Mouse (Mus musculus) forebrain, embryonic 14.5 days (tissue): Measurements from ENCODE around the gene Ruvbl1. TPM values are rescaled to one million over a fixed set of nuclear protein-coding genes. Genes with fewer than 3 reads are reported as not detected.

ENCODE experiments used
- ATAC-seq: fragments of 200-750 bp; cut with Nextera tagmentation; 2 replicates; pipeline ENCODE4 v1.8.0; 2017; ENCODE audit warnings: mild to moderate bottlenecking, moderate library complexity
- DNase-seq: peaks from one replicate; pipeline ENCODE4 v3.0.0-alpha.2; 2015; ENCODE audit warnings: low spot score
- H3K27ac ChIP-seq: fragments of 300-500 bp; sonication (generic); 2 replicates; pipeline ENCODE4 v1.5.1; 2014; ENCODE audit warnings: low read depth, mild to moderate bottlenecking, control low read depth, low read length, moderate library complexity
- H3K27me3 ChIP-seq: fragments of 300-500 bp; sonication (generic); replicated peaks from 2 replicates; pipeline ENCODE4 v1.6.1; 2014; ENCODE audit warnings: low read length, control low read depth, mixed read lengths; ENCODE audit not compliant: control insufficient read depth, insufficient read depth
- H3K36me3 ChIP-seq: fragments of 300-500 bp; sonication (generic); 2 replicates; pipeline ENCODE4 v1.6.1; 2014; ENCODE audit warnings: low read length, control low read depth; ENCODE audit not compliant: control insufficient read depth, insufficient read depth
- H3K4me1 ChIP-seq: fragments of 300-500 bp; sonication (generic); 2 replicates; pipeline ENCODE4 v1.6.1; 2014; ENCODE audit warnings: antibody characterized with exemption, low read length, control low read depth; ENCODE audit not compliant: control insufficient read depth, insufficient read depth
- H3K4me2 ChIP-seq: fragments of 300-500 bp; sonication (generic); 2 replicates; pipeline ENCODE4 v1.6.1; 2014; ENCODE audit warnings: mild to moderate bottlenecking, control low read depth, low read length
- H3K4me3 ChIP-seq: fragments of 300-500 bp; sonication (generic); 2 replicates; pipeline ENCODE4 v1.5.1; 2014; ENCODE audit warnings: low read depth, low read length, control low read depth
- H3K9ac ChIP-seq: fragments of 300-500 bp; sonication (generic); 2 replicates; pipeline ENCODE4 v1.6.1; 2014; ENCODE audit warnings: mild to moderate bottlenecking, low read length, control low read depth, moderate library complexity
- H3K9me3 ChIP-seq: fragments of 300-500 bp; sonication (generic); replicated peaks from 2 replicates; pipeline ENCODE4 v1.6.1; 2016; ENCODE audit warnings: low read length, control low read depth, mixed read lengths; ENCODE audit not compliant: control insufficient read depth
- WGBS: fragments of 180-500 bp; shearing (Covaris S2); extraction: QIAGEN DNeasy Blood & Tissue Kit; methylation state at CpG from one replicate; pipeline ENCODE4 v1.1.7; 2014; 5-methylcytosine and 5-hydroxymethylcytosine counted together
- polyA plus RNA-seq: library from polyadenylated mRNA; unstranded; fragments of >200 nt; fragmentation: Nextera tagmentation; extraction: Ambion mirVana; gene quantifications from 2 replicates; pipeline ENCODE4 v1.2.1, GENCODE M21; 2014

Ruvbl1 gene
- polyA plus RNA-seq, 1 experiment from 2014 or later = 145 TPM

DNA sequence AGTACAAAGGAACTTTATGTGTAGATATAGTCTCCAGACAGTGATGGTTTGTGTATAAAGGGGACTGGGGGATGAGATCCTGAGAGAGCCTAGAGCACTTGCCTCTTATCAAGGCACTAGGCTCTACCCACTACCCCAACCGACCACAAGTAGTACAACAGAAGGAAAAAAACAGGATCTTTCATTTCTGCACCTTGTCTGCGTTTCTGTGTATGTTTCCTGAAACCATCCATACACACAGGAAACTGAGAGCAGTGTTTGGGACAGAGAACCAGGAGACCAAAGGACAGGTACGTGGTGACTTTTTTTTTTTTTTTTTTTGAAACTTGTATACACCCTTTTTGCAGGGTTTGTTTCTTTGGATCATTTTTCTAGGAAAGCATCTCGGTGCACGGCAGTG is 19.5 kb upstream of the Ruvbl1 start:
- WGBS = 8% methylated on average over 5 of the region's 5 CpGs
- no peak for DNase-seq
- H3K9ac ChIP-seq = peak overlapping the region; percentile 91
- peak overlapping the region; percentile 78 for H3K4me2 ChIP-seq
- H3K9me3 ChIP-seq = no peaks in the 10 kb centered on the region
- peaks cover 6% of the 10 kb centered on the region for H3K4me1 ChIP-seq
- H3K27ac ChIP-seq = no peak overlapping the region
- H3K4me3 ChIP-seq = peak overlapping the region; percentile 81
- H3K36me3 ChIP-seq = no peaks in the 10 kb centered on the region
- ATAC-seq = no peak
- no peaks in the 10 kb centered on the region for H3K27me3 ChIP-seq

DNA sequence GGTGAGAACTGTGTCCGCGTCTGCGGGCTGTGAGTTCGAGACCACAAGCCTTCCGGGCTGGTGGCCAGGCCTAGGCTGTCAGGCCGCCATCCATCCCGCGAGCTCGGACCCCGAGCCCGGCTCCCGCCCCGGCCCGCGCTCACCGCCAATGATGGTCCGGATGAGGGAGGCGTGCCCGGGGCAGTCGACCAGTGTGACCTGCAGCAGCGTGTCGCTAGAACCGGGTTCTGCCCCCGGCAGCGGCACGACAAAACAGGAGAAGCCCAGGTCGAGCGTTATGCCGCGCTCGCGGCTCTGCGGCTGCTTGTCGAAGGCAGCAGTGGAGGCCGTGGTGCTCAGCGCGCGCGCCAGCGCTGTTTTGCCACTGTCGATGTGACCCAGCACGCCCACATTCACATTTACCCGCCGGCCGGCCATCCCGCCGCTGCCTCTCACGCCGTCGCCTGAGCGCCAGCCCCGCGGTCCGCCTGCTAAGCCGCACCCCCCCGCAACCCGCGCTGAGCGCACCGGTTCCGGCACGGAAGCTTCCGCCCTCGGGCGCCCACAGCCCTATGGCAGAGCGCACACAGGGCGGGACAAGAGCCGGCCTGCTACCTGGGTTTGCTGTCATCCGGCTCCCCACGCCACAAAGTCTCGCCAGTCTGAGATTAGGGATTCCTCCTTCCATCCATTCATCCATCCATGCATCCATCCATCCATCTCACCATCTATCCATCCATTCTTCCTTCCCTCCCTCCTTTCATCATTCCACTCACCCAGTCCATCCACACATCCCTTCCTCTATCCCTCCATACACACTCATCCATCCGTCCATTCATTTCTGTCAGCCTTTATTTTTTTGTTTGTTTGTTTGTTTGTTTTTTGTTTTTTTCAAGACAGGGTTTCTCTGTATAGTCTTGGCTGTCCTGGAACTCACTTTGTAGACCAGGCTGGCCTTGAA is 18.9 kb upstream of the Ruvbl1 start, which contains the start of gene Eefsec:
TSS of gene Eefsec (minus strand) at position 477 of the 940 bp plus-strand sequence.
- 1% methylated on average over 61 of the region's 72 CpGs for WGBS
- Histone ChIP-seq H3K9me3 (no peaks in the 10 kb centered on the region), H3K27ac (peak within 1 kb of the TSS; percentile 55), H3K9ac (peak within 1 kb of the TSS; percentile 91), H3K36me3 (no peaks in the 10 kb centered on the region), H3K4me3 (peak within 1 kb of the TSS; percentile 81), H3K4me2 (peak within 1 kb of the TSS; percentile 78), H3K4me1 (peaks cover 6% of the 10 kb centered on the region), H3K27me3 (no peaks in the 10 kb centered on the region)
- peak; percentile 94 for ATAC-seq
- peak; percentile 83 for DNase-seq

DNA sequence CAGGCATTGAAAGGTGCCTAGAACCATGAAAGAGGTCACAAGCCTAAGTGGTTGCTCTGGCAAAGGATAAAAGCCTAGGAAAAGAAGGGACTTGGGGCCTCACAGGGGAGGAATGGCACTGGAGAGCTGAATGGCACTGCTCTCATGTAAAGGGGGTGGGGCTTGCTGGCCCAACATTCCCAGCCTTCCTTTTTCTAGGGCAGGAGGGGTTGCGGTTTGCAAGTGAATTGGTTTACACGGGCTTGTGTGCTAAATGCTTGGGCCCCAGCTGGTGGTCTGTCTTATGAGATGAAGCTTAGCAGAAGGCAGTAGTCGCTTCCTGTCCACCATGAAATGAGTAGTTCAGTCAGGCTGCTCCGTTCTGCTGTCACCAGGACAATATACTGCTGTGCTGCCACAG is 17.8 kb upstream of the Ruvbl1 start:
- ATAC-seq (no peak), DNase-seq (peak; percentile 26)
- WGBS = 7% methylated on average over 4 of the region's 4 CpGs
- H3K9ac ChIP-seq = no peak overlapping the region
- no peaks in the 10 kb centered on the region for H3K9me3 ChIP-seq
- H3K4me3 ChIP-seq = no peak overlapping the region
- H3K4me1 ChIP-seq = peaks cover 6% of the 10 kb centered on the region
- no peaks in the 10 kb centered on the region for H3K36me3 ChIP-seq
- 0 out of 2 replicates have a peak, but pooled peaks cover 3% of the 10 kb centered on the region for H3K27me3 ChIP-seq
- H3K4me2 ChIP-seq = no peak overlapping the region
- no peak overlapping the region for H3K27ac ChIP-seq

DNA sequence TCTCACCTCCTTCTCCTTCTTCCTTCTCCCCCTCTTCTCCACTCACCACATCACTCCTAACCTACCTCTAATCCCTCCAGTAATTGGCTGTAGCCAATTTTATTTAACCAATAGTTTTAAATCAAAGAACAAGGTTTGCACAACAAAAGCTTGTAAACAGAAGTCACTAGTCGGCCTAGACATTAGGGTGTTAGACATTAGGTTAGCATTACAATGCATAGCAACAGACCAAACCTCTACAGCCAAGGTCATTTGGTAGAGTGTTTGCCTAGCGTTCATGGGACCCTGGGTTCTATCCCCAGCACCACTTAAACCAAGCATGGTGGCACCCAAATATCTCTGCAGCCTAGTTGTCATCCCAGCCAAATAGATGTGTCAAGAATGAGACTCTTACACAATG is 10.7 kb upstream of the Ruvbl1 start:
- H3K4me2 ChIP-seq = no peak overlapping the region
- H3K9ac ChIP-seq = no peak overlapping the region
- WGBS = 71% methylated on average over 2 of the region's 2 CpGs
- no peaks in the 10 kb centered on the region for H3K4me1 ChIP-seq
- ATAC-seq (no peak), DNase-seq (no peak)
- H3K27ac ChIP-seq = no peak overlapping the region
- H3K36me3 ChIP-seq = no peaks in the 10 kb centered on the region
- H3K4me3 ChIP-seq = no peak overlapping the region
- H3K9me3 ChIP-seq = no peaks in the 10 kb centered on the region
- H3K27me3 ChIP-seq = 0 out of 2 replicates have a peak, but pooled peaks cover 3% of the 10 kb centered on the region

DNA sequence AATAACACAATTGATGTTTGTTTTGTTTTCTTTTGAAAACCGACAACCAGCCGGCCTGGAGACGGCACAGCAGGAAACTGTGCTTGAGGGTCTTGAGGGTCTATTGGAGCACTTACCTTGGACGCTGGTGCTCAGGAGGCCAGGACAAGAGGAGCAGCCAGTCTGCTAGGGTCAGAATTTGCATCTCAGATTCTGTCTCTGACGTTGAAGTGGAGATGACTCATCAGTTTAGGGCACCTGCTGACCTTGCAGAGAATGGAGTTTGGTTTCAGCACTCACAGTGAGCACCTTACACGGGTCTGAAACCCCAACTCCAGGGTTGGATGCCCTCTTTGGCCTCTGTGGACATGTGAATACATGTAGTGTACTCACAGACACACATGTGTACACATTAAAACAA is 4.7 kb downstream of the Ruvbl1 start:
- Histone ChIP-seq H3K27ac (no peak overlapping the region), H3K9ac (no peak overlapping the region), H3K4me2 (no peak overlapping the region), H3K9me3 (no peaks in the 10 kb centered on the region), H3K27me3 (no peaks in the 10 kb centered on the region), H3K4me3 (no peak overlapping the region), H3K4me1 (peaks cover 9% of the 10 kb centered on the region), H3K36me3 (peaks cover 73% of the 10 kb centered on the region)
- WGBS = 70% methylated on average over 6 of the region's 6 CpGs
- ATAC-seq (no peak), DNase-seq (no peak)

DNA sequence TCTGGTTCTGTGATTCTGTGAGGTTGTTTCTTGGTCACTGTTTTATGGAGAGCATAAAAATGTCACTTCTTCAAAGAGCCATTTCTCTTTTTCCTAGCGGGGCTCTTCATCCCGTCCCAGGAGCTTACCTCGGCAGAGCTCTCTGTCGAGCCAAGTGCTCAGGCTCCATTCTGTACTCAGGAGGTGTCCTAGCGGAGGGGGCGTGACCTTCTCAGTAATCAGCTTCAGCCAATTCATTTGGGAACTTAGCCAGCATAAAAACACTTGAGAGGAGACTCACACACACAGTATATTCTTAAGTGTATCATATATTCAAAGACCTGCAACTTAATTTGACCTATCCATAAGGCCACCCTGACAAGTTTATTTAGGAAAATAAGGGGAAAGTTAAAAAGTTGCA is 15.2 kb downstream of the Ruvbl1 start:
- H3K36me3 ChIP-seq = peaks cover 94% of the 10 kb centered on the region
- no peaks in the 10 kb centered on the region for H3K4me1 ChIP-seq
- no peak overlapping the region for H3K9ac ChIP-seq
- no peak overlapping the region for H3K27ac ChIP-seq
- H3K4me2 ChIP-seq = no peak overlapping the region
- no peaks in the 10 kb centered on the region for H3K27me3 ChIP-seq
- ATAC-seq = no peak
- DNase-seq = no peak
- no peaks in the 10 kb centered on the region for H3K9me3 ChIP-seq
- 67% methylated on average over 6 of the region's 6 CpGs for WGBS
- H3K4me3 ChIP-seq = no peak overlapping the region

DNA sequence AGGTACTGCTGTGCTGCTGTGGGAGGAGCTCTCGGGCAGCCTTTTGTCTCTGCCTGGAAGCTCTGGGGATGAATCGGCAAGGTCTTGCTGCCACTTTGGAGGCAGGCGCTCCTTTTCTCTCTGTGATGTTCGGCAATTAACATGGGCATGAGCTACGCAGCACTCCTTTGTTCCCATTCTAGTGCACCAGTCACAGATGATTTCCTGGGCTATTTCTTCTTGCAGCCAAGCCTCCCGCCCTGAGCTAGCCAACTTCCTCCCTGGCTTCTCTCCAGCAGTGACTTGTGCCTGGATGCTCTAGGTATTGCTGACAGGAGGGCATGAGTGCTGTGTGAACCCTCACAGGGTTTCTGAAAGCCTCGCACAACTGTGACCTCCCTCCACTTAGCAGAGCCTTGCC is 17.9 kb downstream of the Ruvbl1 start:
- WGBS = 37% methylated on average over 7 of the region's 7 CpGs
- ATAC-seq (no peak), DNase-seq (peak; percentile 58)
- Histone ChIP-seq H3K27ac (no peak overlapping the region), H3K27me3 (no peaks in the 10 kb centered on the region), H3K4me1 (no peaks in the 10 kb centered on the region), H3K9ac (no peak overlapping the region), H3K9me3 (no peaks in the 10 kb centered on the region), H3K4me2 (no peak overlapping the region), H3K4me3 (no peak overlapping the region), H3K36me3 (peaks cover 92% of the 10 kb centered on the region)

DNA sequence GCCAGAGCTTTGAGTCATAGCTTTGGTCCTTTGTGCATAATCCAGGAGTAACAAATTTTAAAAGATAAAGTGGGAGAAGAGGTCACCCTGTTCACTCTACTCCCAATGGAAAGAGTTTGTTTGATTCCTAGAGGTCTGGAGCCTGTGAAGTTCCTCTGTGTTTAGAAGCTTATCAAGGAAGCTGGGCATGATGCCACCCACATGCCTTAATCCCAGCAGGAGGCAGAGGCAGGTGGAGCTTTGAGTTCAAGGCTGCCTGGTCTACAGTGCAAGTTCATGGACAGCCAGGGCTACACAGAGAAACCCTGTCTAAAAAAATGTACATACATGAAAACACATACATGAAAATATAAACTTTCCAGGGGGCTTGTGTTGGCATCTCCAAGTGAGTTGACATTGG is 18.7 kb downstream of the Ruvbl1 start:
- no peak overlapping the region for H3K27ac ChIP-seq
- no peak overlapping the region for H3K9ac ChIP-seq
- DNase-seq = no peak
- no peak for ATAC-seq
- no peaks in the 10 kb centered on the region for H3K27me3 ChIP-seq
- no peaks in the 10 kb centered on the region for H3K9me3 ChIP-seq
- no peak overlapping the region for H3K4me2 ChIP-seq
- peaks cover 90% of the 10 kb centered on the region for H3K36me3 ChIP-seq
- no peak overlapping the region for H3K4me3 ChIP-seq
- no peaks in the 10 kb centered on the region for H3K4me1 ChIP-seq

DNA sequence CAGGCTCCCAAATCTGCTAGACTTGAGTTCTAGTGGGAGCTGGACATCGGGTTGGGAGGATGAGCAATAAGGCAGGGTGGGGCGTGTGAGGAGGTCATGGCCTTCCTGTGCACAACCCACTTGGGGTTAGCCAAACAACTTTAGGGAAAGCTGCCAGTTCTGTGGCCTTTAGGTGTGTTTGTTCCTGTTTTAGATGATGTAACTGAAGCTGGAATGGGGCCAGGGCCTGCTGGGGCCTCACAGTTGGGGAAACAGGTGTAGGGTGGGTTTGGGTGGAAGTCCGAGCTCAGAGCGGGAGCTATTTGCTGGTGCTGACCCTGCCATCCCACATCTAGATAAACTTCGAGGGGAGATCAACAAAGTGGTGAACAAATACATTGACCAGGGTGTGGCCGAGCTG is 20.2 kb downstream of the Ruvbl1 start:
- H3K36me3 ChIP-seq = peaks cover 75% of the 10 kb centered on the region

More for the DNA sequence above, 20.2 kb downstream of the Ruvbl1 start:
- Histone ChIP-seq H3K4me1 (no peaks in the 10 kb centered on the region), H3K4me3 (no peak overlapping the region), H3K4me2 (no peak overlapping the region), H3K27me3 (no peaks in the 10 kb centered on the region), H3K9me3 (no peaks in the 10 kb centered on the region), H3K9ac (no peak overlapping the region), H3K27ac (no peak overlapping the region)
- 94% methylated on average over 6 of the region's 6 CpGs for WGBS
- no peak for ATAC-seq
- DNase-seq = no peak
